Mouse (Mus musculus) bone marrow, adult 2 months (tissue): Measurements from ENCODE around the gene Ankrd39. TPM values are rescaled to one million over a fixed set of nuclear protein-coding genes. Genes with fewer than 3 reads are reported as not detected.
"Not testable (repeated sequence)": the region's sequence is repeated elsewhere in the genome, so short reads cannot be mapped to it uniquely, and the experiment has no call there.

Experiments used
- H3K27ac ChIP-seq: fragments of 200-500 bp; 2 replicates; pipeline ENCODE4 v1.5.1; 2012; ENCODE audit warnings: low read depth, mild to moderate bottlenecking, control low read depth, inconsistent platforms, low read length; ENCODE audit not compliant: control insufficient read depth, poor library complexity, insufficient read depth
- H3K4me1 ChIP-seq: fragments of 200-500 bp; 2 replicates; pipeline ENCODE4 v1.6.1; 2011; ENCODE audit warnings: low read length; ENCODE audit not compliant: control insufficient read depth, insufficient read depth
- H3K4me3 ChIP-seq: fragments of 200-500 bp; replicated peaks from 2 replicates; pipeline ENCODE3; 2011; ENCODE audit warnings: mild to moderate bottlenecking, low read depth, low read length, control low read depth; ENCODE audit not compliant: control insufficient read depth
- CTCF ChIP-seq: fragments of 200-500 bp; IDR thresholded peaks from 2 replicates; pipeline ENCODE4 v1.5.1; 2011; ENCODE audit warnings: low read length, control low read depth; ENCODE audit not compliant: control insufficient read depth, insufficient read depth
- POLR2A ChIP-seq: fragments of 200-500 bp; IDR thresholded peaks from 2 replicates; pipeline ENCODE4 v1.6.1; 2011; ENCODE audit warnings: low read depth, mild to moderate bottlenecking, control low read depth, low read length, borderline replicate concordance; ENCODE audit not compliant: control insufficient read depth
- WGBS: fragments of 180-500 bp; shearing (Covaris S2); methylation state at CpG from one replicate; pipeline ENCODE4 v1.1.7; 2018; 5-methylcytosine and 5-hydroxymethylcytosine counted together
- polyA plus RNA-seq: library from polyadenylated mRNA; stranded (reverse); fragments of >200 nt; gene quantifications from 2 replicates; pipeline ENCODE4 v1.2.4, GENCODE M21; 2011; ENCODE audit warnings: low replicate concordance; ENCODE audit not compliant: missing spikeins, insufficient read depth, insufficient read length

The Ankrd39 gene
- polyA plus RNA-seq, 1 experiment = 3.5 TPM

DNA sequence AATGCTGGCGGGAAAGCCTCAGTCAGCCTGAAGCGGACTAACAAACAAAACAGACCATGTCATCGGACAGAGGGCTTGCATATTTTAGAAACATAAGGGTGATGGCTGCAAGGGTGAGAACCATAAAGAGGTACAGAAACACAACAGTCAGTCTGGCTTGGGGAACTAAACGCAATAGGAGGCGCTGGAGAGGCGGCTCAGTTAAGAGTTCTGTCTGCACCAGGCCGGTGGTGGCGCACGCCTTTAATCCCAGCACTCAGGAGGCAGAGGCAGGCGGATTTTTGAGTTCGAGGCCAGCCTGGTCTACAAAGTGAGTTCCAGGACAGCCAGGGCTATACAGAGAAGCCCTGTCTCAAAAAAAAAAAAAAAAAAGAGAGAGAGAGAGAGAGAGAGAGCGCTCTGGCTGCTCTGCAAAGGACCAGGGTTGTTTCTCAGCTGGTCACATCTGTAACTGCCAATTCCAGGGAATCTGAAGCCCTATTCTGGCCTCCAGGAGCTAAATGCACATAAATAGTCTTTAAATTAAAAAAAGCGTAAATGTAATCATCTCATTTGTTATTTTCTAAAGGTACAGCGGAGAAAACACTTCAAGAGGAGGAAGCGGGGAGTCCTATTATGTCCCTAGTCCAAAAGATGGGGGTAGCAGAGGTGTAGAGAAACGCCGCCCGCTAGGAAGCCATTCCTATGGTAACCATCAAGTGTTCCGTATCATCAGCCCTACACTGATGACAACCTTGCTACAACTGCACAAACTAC is 1.2 kb downstream of the Ankrd39 start:
- peak overlapping the region; percentile 34 for H3K4me3 ChIP-seq
- no peak overlapping the region for H3K27ac ChIP-seq
- 54% methylated on average over 19 of the region's 19 CpGs for WGBS
- TF ChIP-seq POLR2A (no peak), CTCF (no peak)
- H3K4me1 ChIP-seq = no peaks in the 10 kb centered on the region; the same call in 1 of the 2 replicates

DNA sequence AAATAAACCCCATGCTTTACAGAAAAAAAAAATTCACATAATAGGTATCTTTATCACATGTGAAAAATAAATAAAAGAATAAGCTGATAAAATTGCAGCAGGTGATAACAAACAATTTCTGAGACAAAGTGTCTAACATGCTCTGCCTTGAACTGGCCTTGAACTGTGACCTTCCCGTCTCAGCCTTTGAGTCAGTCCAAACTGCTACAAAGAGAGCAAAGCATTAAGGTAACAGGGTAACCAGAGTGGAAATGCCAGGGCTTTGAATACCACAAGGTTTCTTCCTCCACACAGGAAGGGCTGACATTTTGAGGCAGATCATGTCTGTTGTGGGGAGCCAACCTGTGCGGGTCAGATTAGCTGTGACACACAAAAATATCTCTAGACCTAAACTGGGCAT is 1.9 kb downstream of the Ankrd39 start:
- TF ChIP-seq POLR2A (no peak), CTCF (no peak)
- Histone ChIP-seq H3K27ac (no peak overlapping the region), H3K4me1 (no peaks in the 10 kb centered on the region; the same call in 1 of the 2 replicates), H3K4me3 (no peak overlapping the region)
- 35% methylated on average over 2 of the region's 2 CpGs for WGBS

DNA sequence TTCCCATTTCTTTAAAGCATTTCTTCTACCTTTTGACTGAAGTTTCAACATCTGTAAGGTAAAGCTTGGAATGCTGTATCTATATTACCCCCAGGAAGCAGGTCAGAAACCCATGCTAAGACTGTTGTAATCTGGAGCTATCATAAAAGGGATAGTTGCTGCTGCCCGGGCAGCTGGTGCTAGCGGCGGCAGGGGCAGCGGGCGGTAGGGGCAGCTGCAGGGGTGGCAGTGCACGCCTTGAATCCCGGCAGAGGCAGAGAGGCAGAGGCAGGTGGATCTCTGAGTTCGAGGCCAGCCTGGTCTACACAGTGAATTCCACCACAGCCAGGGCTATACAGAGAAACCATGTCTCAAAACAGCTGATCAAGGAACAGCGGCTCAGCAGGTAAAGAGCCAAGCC is 4.3 kb downstream of the Ankrd39 start:
- WGBS = 89% methylated on average over 9 of the region's 9 CpGs
- no peaks in the 10 kb centered on the region; the same call in 1 of the 2 replicates for H3K4me1 ChIP-seq
- H3K27ac ChIP-seq = no peak overlapping the region
- TF ChIP-seq POLR2A = no peak
- no peak for TF ChIP-seq CTCF
- H3K4me3 ChIP-seq = no peak overlapping the region

DNA sequence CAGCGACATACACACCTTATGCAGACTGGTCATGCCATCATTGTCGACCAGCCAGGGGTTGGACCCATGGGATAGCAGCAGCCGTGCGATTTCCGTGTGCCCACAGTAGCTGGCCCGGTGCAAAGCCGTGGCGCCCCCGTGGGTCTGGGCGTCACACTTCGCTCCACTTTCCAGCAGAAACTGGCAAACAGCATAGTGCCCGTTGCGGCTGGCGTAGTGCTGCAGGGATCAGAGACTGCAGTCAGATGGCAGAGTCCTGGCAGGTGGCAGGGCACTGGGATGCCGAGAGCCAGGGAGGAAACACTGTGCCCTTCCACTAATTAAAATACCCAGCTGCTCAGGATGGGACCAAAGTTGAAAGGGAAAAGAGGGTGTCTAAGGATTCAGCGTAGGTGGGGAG is 5.4 kb downstream of the Ankrd39 start:
- WGBS = 93% methylated on average over 16 of the region's 16 CpGs

GRCm38 (mm10) chr1:36540807-36541206 is 6.4 kb downstream of the Ankrd39 start:
- 91% methylated on average over 12 of the region's 12 CpGs for WGBS
- no peaks in the 10 kb centered on the region for H3K4me1 ChIP-seq
- no peak overlapping the region for H3K4me3 ChIP-seq
- no peak overlapping the region for H3K27ac ChIP-seq
- TF ChIP-seq CTCF (no peak), POLR2A (no peak)

More for the DNA sequence above, 5.4 kb downstream of the Ankrd39 start:
- TF ChIP-seq POLR2A = no peak
- no peak for TF ChIP-seq CTCF
- no peak overlapping the region for H3K4me3 ChIP-seq
- no peak overlapping the region for H3K27ac ChIP-seq
- no peaks in the 10 kb centered on the region; the same call in 1 of the 2 replicates for H3K4me1 ChIP-seq

GRCm38 (mm10) chr1:36540132-36540531 is 7.1 kb downstream of the Ankrd39 start:
- Histone ChIP-seq H3K4me3 (no peak overlapping the region), H3K27ac (no peak overlapping the region), H3K4me1 (no peaks in the 10 kb centered on the region)
- no peak for TF ChIP-seq POLR2A
- no peak for TF ChIP-seq CTCF
- WGBS = 87% methylated on average over 11 of the region's 11 CpGs

- no peaks in the 10 kb centered on the region for H3K4me1 ChIP-seq
- WGBS = 74% methylated on average over 9 of the region's 9 CpGs
- H3K4me3 ChIP-seq = no peak within 1 kb of the TSS
- H3K27ac ChIP-seq = no peak within 1 kb of the TSS
- TF ChIP-seq CTCF = no peak
- no peak for TF ChIP-seq POLR2A
These were observed 8.1 kb downstream of the Ankrd39 start, which contains the start of gene Gm42417 for GRCm38 (mm10) chr1:36539186-36539585. Gm42417 (minus strand) TSS chr1:36539429.

GRCm38 (mm10) chr1:36538727-36539126 is 8.5 kb downstream of the Ankrd39 start:
- H3K27ac ChIP-seq = no peak overlapping the region
- WGBS = 56% methylated on average over 4 of the region's 4 CpGs
- TF ChIP-seq CTCF (no peak), POLR2A (no peak)

DNA sequence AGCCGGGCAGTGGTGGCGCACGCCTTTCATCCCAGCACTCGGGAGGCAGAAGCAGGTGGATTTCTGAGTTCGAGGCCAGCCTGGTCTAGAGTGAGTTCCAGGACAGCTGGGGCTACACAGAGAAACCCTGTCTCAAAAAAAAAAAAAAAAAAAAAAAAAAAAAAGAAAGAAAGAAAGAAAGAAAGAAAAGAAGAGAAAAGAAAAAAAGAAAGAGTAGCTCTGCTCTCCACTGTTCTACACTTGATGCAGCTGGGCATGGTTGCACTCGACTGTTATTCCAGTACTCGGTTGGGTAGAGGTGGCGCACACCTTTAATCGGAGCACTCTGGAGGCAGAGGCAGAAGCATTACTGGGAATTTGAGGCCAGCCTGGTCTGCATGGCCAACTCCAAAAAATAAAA is 10.5 kb downstream of the Ankrd39 start, which contains the start of gene Ankrd23:
Ankrd23 (minus strand) TSS at position 101 of the 400 bp plus-strand sequence.
- 92% methylated on average over 9 of the region's 9 CpGs for WGBS
- not testable (repeated sequence) for H3K4me1 ChIP-seq, H3K27ac ChIP-seq, H3K4me3 ChIP-seq

More at GRCm38 (mm10) chr1:36538727-36539126, 8.5 kb downstream of the Ankrd39 start:
- no peaks in the 10 kb centered on the region for H3K4me1 ChIP-seq
- H3K4me3 ChIP-seq = no peak overlapping the region
